Mouse (Mus musculus): ENCODE data around the gene Chsy1. TPM values are rescaled to one million over a fixed set of nuclear protein-coding genes. Genes with fewer than 3 reads are reported as not detected.

Gene Chsy1
- total and polyA plus RNA-seq, 2 experiments = 1.3 to 3.4 TPM

DNA sequence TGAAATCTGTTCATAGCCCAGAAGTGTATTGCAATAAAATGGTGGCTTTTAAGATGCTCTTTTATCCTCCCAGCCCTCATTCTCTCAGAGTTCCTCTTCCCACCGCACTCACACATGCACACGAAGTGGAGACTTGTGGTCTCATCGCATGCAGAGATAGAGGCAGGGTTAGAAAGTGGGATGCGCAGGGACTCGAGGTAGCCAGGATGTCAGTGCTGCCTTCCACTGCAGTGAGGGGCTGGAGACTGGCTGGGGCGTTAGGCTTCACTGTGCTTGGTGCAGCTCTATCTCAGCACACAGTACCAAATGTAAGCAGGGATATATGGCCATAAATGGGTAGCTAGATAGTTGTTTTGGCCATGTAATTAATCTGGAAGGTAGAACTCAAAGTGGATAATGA is 52.5 kb downstream of the Chsy1 start:
- 0 out of 2 replicates have a peak, but pooled peaks cover 2% of the 10 kb centered on the region for H3K4me1 ChIP-seq (ENCODE audit: control insufficient read depth, insufficient read depth, low read length)
- no peak overlapping the region for H3K9ac ChIP-seq (ENCODE audit: low read depth, low read length)
- TF ChIP-seq POLR2A (IDR thresholded peaks at IDR 0.05; ENCODE audit: extremely low read depth, insufficient read depth, low read length) (no peak), CTCF (IDR thresholded peaks at IDR 0.05; ENCODE audit: low read depth, low read length) (no peak)
- DNase-seq (ENCODE audit: extremely low read depth, low read depth, low spot score) = no peak
- no peaks in the 10 kb centered on the region for H3K36me3 ChIP-seq (ENCODE audit: control insufficient read depth, insufficient read depth, low read length)
- H3K27ac ChIP-seq (replicated peaks; ENCODE audit: insufficient read depth, low read depth, low read length) = no peak overlapping the region
- 91% methylated on average over 6 of the region's 6 CpGs for WGBS
- H3K4me3 ChIP-seq (ENCODE audit: insufficient read depth, low read depth, low read length) = no peak overlapping the region
- H3K79me2 ChIP-seq (ENCODE audit: control insufficient read depth, insufficient read depth, low read length) = no peaks in the 10 kb centered on the region; the same call in 1 of the 2 replicates
- H3K27me3 ChIP-seq (ENCODE audit: control insufficient read depth, insufficient read depth, low read length) = no peaks in the 10 kb centered on the region

DNA sequence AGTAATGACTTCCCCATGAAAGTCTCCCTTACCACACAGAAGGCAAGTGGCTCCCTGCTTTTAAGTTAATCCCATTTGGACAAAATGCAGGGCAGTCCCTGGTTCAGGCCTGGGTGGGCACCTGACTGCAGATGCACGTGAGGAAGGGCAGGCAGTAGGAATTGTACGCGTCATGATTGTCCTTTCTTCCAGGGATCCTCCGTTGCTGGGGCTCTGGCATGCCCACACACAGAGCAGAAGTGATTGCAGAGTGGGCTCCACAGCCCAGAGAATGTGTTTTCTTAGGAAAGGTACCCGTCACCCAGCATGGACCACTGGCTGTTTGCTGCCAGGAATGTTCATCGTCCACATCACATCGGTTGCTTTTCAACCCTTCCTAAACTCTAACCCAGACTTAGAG is 53.2 kb downstream of the Chsy1 start:
- 91% methylated on average over 7 of the region's 7 CpGs for WGBS
- TF ChIP-seq POLR2A (IDR thresholded peaks at IDR 0.05; ENCODE audit: extremely low read depth, insufficient read depth, low read length) = no peak
- no peak for TF ChIP-seq CTCF (IDR thresholded peaks at IDR 0.05; ENCODE audit: low read depth, low read length)
- Histone ChIP-seq H3K27ac (replicated peaks; ENCODE audit: insufficient read depth, low read depth, low read length) (no peak overlapping the region), H3K9ac (ENCODE audit: low read depth, low read length) (no peak overlapping the region), H3K4me3 (ENCODE audit: insufficient read depth, low read depth, low read length) (no peak overlapping the region), H3K4me1 (ENCODE audit: control insufficient read depth, insufficient read depth, low read length) (no peaks in the 10 kb centered on the region), H3K79me2 (ENCODE audit: control insufficient read depth, insufficient read depth, low read length) (no peaks in the 10 kb centered on the region; the same call in 1 of the 2 replicates), H3K27me3 (ENCODE audit: control insufficient read depth, insufficient read depth, low read length) (no peaks in the 10 kb centered on the region), H3K36me3 (ENCODE audit: control insufficient read depth, insufficient read depth, low read length) (no peaks in the 10 kb centered on the region)
- DNase-seq (ENCODE audit: extremely low read depth, low read depth, low spot score) = no peak

DNA sequence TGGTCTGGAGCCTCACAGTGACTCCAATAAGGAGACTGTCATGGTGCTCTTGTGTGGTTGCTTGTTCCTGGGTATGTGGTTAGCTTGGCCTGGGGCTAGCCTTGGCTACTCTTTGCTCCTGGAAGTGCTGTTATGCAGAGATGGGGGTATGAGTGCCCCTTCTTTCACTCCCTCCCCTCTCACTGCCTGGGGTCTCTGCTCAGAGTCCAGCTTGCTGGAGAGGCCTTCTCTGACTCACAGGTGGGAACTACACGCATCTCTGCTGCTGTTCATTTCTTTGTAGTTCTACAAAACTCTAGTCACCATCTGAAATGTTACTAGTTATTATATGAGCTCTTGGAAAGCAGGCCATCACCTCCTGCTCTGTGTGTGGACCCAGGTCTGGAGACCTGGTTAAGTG is 53.7 kb downstream of the Chsy1 start:
- Histone ChIP-seq H3K9ac (ENCODE audit: low read depth, low read length) (no peak overlapping the region), H3K79me2 (ENCODE audit: control insufficient read depth, insufficient read depth, low read length) (no peaks in the 10 kb centered on the region; the same call in 1 of the 2 replicates), H3K27me3 (ENCODE audit: control insufficient read depth, insufficient read depth, low read length) (no peaks in the 10 kb centered on the region), H3K4me3 (ENCODE audit: insufficient read depth, low read depth, low read length) (no peak overlapping the region), H3K36me3 (ENCODE audit: control insufficient read depth, insufficient read depth, low read length) (no peaks in the 10 kb centered on the region), H3K4me1 (ENCODE audit: control insufficient read depth, insufficient read depth, low read length) (no peaks in the 10 kb centered on the region), H3K27ac (replicated peaks; ENCODE audit: insufficient read depth, low read depth, low read length) (no peak overlapping the region)
- no peak for TF ChIP-seq CTCF (IDR thresholded peaks at IDR 0.05; ENCODE audit: low read depth, low read length)
- no peak for TF ChIP-seq POLR2A (IDR thresholded peaks at IDR 0.05; ENCODE audit: extremely low read depth, insufficient read depth, low read length)
- no peak for DNase-seq (ENCODE audit: extremely low read depth, low read depth, low spot score)
- 94% methylated on average over 1 of the region's 1 CpGs for WGBS

DNA sequence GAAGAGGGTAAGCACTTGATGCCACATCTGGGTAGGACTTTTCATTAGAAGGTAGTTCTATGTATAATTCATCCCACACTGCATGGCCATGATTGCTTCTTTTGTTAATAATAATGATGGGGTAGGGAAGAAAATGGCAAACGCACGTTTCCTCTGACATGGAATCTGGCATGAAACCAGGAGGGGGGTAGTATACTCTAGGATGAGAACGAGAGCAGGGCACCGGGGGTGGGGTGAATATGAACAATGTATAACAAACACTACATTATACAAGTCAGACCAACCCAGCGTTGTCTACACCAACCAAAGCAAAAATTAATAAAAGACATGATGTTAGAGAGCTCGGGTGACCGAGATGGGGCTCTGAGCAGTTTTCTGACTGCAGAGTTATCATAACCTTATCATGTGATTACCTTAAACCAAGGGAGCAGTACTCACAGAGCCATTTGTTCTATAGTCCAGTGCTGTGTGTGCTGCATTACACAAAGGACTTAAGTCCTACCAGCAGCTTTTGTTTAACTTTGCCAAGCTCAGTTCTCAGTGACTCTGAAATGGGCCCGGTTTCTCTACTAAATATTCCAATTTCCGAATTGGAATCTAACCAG is 55.2 kb downstream of the Chsy1 start:
- no peak for DNase-seq (ENCODE audit: extremely low read depth, low read depth, low spot score)
- H3K79me2 ChIP-seq (ENCODE audit: control insufficient read depth, insufficient read depth, low read length) = no peaks in the 10 kb centered on the region; the same call in 1 of the 2 replicates
- no peak overlapping the region for H3K27ac ChIP-seq (replicated peaks; ENCODE audit: insufficient read depth, low read depth, low read length)
- WGBS = 84% methylated on average over 9 of the region's 9 CpGs
- no peaks in the 10 kb centered on the region for H3K27me3 ChIP-seq (ENCODE audit: control insufficient read depth, insufficient read depth, low read length)
- TF ChIP-seq POLR2A (IDR thresholded peaks at IDR 0.05; ENCODE audit: extremely low read depth, insufficient read depth, low read length) = no peak
- no peak for TF ChIP-seq CTCF (IDR thresholded peaks at IDR 0.05; ENCODE audit: low read depth, low read length)
- no peak overlapping the region for H3K9ac ChIP-seq (ENCODE audit: low read depth, low read length)
- H3K4me3 ChIP-seq (ENCODE audit: insufficient read depth, low read depth, low read length) = no peak overlapping the region
- H3K36me3 ChIP-seq (ENCODE audit: control insufficient read depth, insufficient read depth, low read length) = no peaks in the 10 kb centered on the region
- no peaks in the 10 kb centered on the region for H3K4me1 ChIP-seq (ENCODE audit: control insufficient read depth, insufficient read depth, low read length)

DNA sequence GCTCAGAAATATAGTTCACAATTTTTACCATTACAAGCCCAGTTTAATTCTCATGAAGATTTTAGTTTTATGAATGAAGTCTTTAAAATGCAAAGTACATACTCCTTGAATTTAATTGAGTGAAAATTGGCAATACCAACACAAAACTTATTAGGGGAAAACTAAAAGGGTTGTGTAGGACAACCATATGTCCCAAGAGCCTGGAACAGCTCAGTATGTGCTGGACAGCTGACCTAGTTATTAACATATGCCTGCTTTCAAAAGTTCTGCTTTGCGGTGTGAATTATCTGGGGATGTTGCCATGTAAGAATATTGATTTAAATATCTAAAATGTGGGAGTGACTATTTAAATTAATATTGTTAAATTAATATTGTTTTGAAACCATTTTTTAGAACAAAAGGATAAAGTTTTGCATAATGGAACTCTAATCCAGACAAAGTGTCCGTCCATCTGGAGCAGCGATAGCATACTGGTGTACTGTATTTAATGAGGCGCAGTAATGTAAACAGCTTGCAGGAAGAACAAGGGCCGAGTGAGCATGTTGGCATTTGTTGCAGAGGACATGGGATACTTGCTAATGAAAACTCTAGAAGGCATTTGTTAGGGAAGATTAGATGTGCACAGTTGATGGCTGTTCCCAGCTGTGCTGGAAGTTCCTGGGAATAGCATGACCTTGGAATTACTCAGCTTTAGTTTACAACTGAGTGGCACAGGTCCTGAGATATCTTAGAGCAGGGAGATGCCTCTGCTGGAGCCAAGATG is 55.9 kb downstream of the Chsy1 start:
- Histone ChIP-seq H3K27me3 (ENCODE audit: control insufficient read depth, insufficient read depth, low read length) (no peaks in the 10 kb centered on the region), H3K27ac (replicated peaks; ENCODE audit: insufficient read depth, low read depth, low read length) (no peak overlapping the region), H3K4me3 (ENCODE audit: insufficient read depth, low read depth, low read length) (no peak overlapping the region), H3K79me2 (ENCODE audit: control insufficient read depth, insufficient read depth, low read length) (no peaks in the 10 kb centered on the region; the same call in 1 of the 2 replicates), H3K9ac (ENCODE audit: low read depth, low read length) (no peak overlapping the region), H3K4me1 (ENCODE audit: control insufficient read depth, insufficient read depth, low read length) (no peaks in the 10 kb centered on the region), H3K36me3 (ENCODE audit: control insufficient read depth, insufficient read depth, low read length) (no peaks in the 10 kb centered on the region)
- TF ChIP-seq POLR2A (IDR thresholded peaks at IDR 0.05; ENCODE audit: extremely low read depth, insufficient read depth, low read length) = no peak
- TF ChIP-seq CTCF (IDR thresholded peaks at IDR 0.05; ENCODE audit: low read depth, low read length) = no peak
- peak; percentile 18 for DNase-seq (ENCODE audit: extremely low read depth, low read depth, low spot score)
- 80% methylated on average over 5 of the region's 5 CpGs for WGBS

DNA sequence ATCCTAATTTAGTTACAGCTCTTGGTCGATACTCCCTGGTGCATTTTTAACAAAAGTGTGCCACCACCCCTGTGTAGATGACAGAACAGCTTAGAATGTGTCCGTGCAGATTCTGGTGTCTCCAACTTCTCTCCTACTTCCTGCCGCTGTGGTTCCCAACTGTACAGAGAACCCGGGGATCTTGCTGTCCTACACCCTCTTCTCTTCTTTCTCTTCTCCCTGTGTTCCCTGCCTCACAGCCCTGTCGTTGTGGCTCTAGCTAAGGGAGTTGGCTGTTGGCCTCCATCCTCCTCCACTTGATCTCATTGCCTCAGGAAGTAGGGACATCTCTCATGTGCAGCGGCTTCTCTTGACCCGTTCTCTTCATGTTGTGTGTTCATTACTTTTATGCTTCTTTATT is 59.6 kb downstream of the Chsy1 start:
- WGBS = 78% methylated on average over 7 of the region's 7 CpGs
- Histone ChIP-seq H3K27me3 (ENCODE audit: control insufficient read depth, insufficient read depth, low read length) (no peaks in the 10 kb centered on the region), H3K79me2 (ENCODE audit: control insufficient read depth, insufficient read depth, low read length) (no peaks in the 10 kb centered on the region), H3K4me3 (ENCODE audit: insufficient read depth, low read depth, low read length) (no peak overlapping the region), H3K9ac (ENCODE audit: low read depth, low read length) (no peak overlapping the region), H3K27ac (replicated peaks; ENCODE audit: insufficient read depth, low read depth, low read length) (no peak overlapping the region), H3K4me1 (ENCODE audit: control insufficient read depth, insufficient read depth, low read length) (no peaks in the 10 kb centered on the region), H3K36me3 (ENCODE audit: control insufficient read depth, insufficient read depth, low read length) (peaks cover 3% of the 10 kb centered on the region; the same call in 1 of the 2 replicates)
- TF ChIP-seq POLR2A (IDR thresholded peaks at IDR 0.05; ENCODE audit: extremely low read depth, insufficient read depth, low read length) (no peak), CTCF (IDR thresholded peaks at IDR 0.05; ENCODE audit: low read depth, low read length) (no peak)
- no peak for DNase-seq (ENCODE audit: extremely low read depth, low read depth, low spot score)

Measured in liver, adult 2 months (tissue).